Mouse (Mus musculus) left cerebral cortex, adult 2 months (tissue): ENCODE data around the gene Stra6. TPM values are rescaled to one million over a fixed set of nuclear protein-coding genes. Genes with fewer than 3 reads are reported as not detected.

Experiments
- DNase-seq, 2 experiments: peaks; one replicate each; pipeline ENCODE4 v3.0.0; 2021 to 2022; ENCODE audit warnings: low spot score in 2 of 2, mixed read lengths in 1 of 2; ENCODE audit errors: extremely low spot score in 1 of 2
- H3K27ac ChIP-seq: fragments of 200-600 bp; 2 replicates; pipeline ENCODE4 v1.8.1; 2022
- H3K4me3 ChIP-seq: fragments of 200-600 bp; 2 replicates; pipeline ENCODE4 v1.8.1; 2022
- CTCF ChIP-seq: fragments of 200-600 bp; IDR thresholded peaks from 2 replicates; pipeline ENCODE4 v1.8.1; 2022; ENCODE audit warnings: antibody characterized with exemption, mild to moderate bottlenecking, moderate library complexity
- intact Hi-C: fragments of 180-260 bp; cut with DNase I; formaldehyde crosslinking; loops from one replicate; pipeline ENCODE4 v1.15.1; 2025
- total RNA-seq, 2 experiments: library from RNA; stranded (reverse); gene quantifications; 2 replicates each; pipeline ENCODE4 v1.2.3; 2021

Gene Stra6
- total RNA-seq, 2 experiments from 2014 or later, result 8.0 to 8.5 TPM

DNA sequence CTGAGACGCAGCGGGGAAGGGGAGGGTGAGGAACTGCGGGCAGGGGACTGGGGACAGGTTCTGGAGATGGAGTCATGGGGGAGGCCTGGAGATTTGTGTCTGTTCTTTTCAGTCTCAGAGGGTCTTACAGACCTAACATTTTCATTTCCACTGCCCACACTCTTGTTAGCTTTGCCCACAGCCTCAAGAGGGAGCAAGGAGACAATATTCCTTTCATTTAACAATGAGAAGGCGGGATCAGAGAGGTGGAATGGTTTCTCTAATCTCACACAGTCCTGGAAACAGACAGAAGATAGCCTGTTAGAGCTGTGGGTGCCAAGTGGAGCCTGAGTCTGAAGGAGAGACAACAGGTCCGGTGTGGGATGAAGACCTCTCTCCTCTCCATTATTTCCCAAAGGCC is 11.7 kb upstream of the Stra6 start:
- TF ChIP-seq CTCF, result peak; percentile 50
- 0 out of 2 replicates have a peak overlapping the region, but pooled peaks have one; percentile 32 for H3K27ac ChIP-seq
- intact Hi-C loops, result no loop called here
- no peak overlapping the region for H3K4me3 ChIP-seq
- DNase-seq, result no peak

DNA sequence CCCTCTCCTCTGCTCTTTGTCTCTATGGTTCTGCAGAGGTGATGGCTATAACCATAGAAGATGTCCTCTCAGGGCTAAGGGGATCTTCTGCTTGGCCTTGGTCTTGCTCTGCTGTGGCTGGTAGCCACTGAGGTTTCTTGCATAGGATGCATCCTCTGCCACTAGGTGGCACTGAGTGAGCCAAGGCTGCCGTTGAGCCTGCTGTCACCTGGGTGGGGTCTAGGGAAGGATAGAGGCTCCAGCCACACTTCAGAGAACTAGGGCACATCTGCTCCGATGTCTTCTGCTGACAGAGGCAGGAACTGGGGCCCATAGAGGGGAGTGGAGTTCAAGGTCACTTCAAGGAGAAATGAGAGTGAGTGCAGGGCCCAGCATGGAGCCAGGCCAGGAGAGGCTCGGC is 10.5 kb upstream of the Stra6 start:
- peak; percentile 70 for DNase-seq
- Histone ChIP-seq H3K27ac (peak overlapping the region; percentile 60; the same call in 1 of the 2 replicates), H3K4me3 (no peak overlapping the region)
- intact Hi-C loops, result loop anchor here (1.0 kb wide), 1 partner anchor 151 kb away; the partner anchor contains the start of genes Islr and Islr2
- peak; percentile 87 for TF ChIP-seq CTCF

DNA sequence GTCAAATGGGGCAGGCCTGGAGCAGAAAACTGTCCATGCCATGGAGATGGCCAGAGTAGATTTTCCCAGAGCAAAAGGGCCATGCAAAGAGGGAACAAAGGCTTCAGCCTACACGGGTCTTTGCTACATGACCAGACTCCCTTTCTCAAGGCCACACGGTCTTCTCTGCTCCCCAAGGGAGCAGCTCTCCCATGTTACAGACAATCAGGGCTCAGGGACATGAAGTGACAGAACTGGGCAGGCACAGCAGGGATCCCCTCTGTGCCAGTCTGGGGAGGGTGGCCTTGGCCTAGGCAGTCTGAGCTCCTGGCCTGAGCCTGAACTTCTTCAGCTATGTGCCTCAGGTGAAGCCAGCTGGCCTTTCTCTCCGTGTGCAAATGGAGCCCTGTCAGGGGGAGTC is 10.0 kb upstream of the Stra6 start:
- Histone ChIP-seq H3K4me3 (no peak overlapping the region), H3K27ac (peak overlapping the region; percentile 60)
- no peak for TF ChIP-seq CTCF
- intact Hi-C loops, result loop anchor here (1.0 kb wide), 1 partner anchor 151 kb away; the partner anchor contains the start of genes Islr and Islr2
- no peak for DNase-seq

DNA sequence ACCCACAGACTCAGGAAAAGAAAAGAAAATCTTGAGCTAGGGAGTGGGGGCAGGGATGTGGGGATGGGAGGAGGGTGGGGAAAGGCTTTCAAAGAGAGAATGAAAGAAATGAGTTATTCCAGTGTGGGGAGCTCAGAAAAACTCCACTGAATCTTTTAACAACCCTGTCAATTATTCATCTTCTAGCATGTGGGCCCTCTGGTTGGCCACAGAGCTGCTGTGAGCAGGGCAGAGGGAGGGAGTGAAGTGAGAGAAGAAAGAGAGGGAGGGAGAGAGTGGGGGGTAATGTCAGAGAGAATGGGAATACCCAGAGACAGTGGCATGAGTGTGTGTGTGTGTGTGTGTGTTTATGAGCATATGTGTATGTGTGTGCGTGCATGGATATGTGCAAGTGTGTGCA is 9.6 kb upstream of the Stra6 start:
- intact Hi-C loops, result no loop called here
- Histone ChIP-seq H3K4me3 (no peak overlapping the region), H3K27ac (no peak overlapping the region; the same call in 1 of the 2 replicates)
- DNase-seq, result no peak
- TF ChIP-seq CTCF, result no peak

GRCm38 (mm10) chr9:58055666-58056065 is 7.9 kb upstream of the Stra6 start:
- intact Hi-C loops, result no loop called here
- no peak for TF ChIP-seq CTCF
- no peak overlapping the region for H3K4me3 ChIP-seq
- no peak for DNase-seq
- no peak overlapping the region for H3K27ac ChIP-seq

- H3K4me3 ChIP-seq, result no peak overlapping the region
- TF ChIP-seq CTCF, result no peak
- intact Hi-C loops, result no loop called here
- H3K27ac ChIP-seq, result no peak overlapping the region
- no peak for DNase-seq
Measured at GRCm38 (mm10) chr9:58059920-58060319, 3.7 kb upstream of the Stra6 start.

- DNase-seq, result no peak
- no peak overlapping the region for H3K4me3 ChIP-seq
- intact Hi-C loops, result no loop called here
- no peak for TF ChIP-seq CTCF
- no peak overlapping the region for H3K27ac ChIP-seq
Measured at GRCm38 (mm10) chr9:58060677-58061667, 2.6 kb upstream of the Stra6 start.

DNA sequence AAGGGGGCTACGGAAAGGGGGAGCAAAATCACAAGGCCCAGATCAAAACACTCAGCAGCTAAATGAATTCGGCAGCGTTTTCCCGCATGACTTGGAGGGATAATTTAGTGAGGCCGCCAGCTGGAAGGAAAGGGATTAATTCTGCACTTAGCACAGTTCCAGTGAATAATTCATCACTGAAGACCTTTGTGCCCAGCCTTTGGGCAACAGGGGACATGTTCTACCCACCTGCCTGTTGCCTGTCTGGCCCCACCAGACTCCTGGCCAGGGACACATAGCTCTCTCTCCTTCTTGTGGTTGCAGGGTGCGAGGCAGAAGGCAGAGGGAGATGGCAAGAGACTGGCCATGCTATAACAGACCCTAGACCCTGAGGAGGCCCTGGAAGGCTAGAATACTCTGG is 1.9 kb downstream of the Stra6 start:
- H3K27ac ChIP-seq, result peak overlapping the region; percentile 85

DNA sequence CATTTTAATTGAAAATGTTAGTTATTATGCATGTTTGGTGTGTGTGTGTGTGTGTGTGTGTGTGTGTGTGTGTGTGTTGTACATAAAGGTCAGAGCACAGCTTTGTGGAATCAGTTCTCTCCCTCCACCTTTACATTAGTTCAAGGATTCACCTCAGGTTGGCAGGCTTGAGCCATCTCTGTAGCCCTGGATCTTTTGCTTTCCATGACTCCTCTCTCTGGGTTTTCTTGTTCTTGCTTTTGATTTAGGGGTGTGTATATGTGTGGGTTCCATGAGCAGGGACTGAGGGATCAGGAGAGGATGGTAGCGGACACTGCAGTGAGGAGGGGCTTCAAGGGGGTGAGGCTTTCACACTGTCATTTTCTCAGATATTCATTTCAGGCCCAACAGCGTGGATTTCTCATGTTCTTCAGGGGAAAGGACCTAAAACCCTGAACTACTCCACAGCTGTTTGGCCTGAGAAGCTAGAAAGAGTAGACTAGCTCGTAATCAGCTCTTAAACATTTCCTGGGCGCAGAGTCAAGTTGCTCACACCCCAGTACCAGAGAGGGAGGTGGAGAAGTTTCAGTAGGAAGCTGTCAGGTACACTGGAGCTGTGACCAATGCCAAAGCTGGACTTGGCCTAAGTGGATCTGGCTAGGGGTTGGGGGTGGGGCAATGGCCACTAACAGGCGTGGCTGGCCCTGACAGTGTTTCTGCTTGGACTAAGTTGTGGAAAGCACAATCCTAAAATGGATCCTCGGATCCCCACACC is 2.6 kb downstream of the Stra6 start:
- no peak for DNase-seq
- H3K27ac ChIP-seq, result peak overlapping the region; percentile 85
- intact Hi-C loops, result loop anchor here (1.0 to 2.0 kb wide), 3 partner anchors 45 to 136 kb away; no protein-coding TSS in a partner anchor
- peak; percentile 35; the same call in 1 of the 2 replicates for TF ChIP-seq CTCF
- no peak overlapping the region for H3K4me3 ChIP-seq

More for the DNA sequence above, 1.9 kb downstream of the Stra6 start:
- TF ChIP-seq CTCF, result no peak
- no peak overlapping the region for H3K4me3 ChIP-seq
- DNase-seq, result no peak
- intact Hi-C loops, result no loop called here

GRCm38 (mm10) chr9:58066731-58067095 is 3.1 kb downstream of the Stra6 start:
- intact Hi-C loops, result loop anchor here (1.0 to 2.0 kb wide), 4 partner anchors 44 to 136 kb away; no protein-coding TSS in a partner anchor
- Histone ChIP-seq H3K4me3 (no peak overlapping the region), H3K27ac (peak overlapping the region; percentile 85)
- DNase-seq, result peak; percentile 68 to 72
- TF ChIP-seq CTCF, result no peak; the same call in 1 of the 2 replicates

- Histone ChIP-seq H3K4me3 (no peak overlapping the region), H3K27ac (peak overlapping the region; percentile 85)
- DNase-seq, result peak in 1 of 2 experiments; percentile 50
- intact Hi-C loops, result loop anchor here (1.0 to 2.0 kb wide), 2 partner anchors 43 to 132 kb away; no protein-coding TSS in a partner anchor
- TF ChIP-seq CTCF, result no peak
Measured at GRCm38 (mm10) chr9:58067546-58067945, 4.0 kb downstream of the Stra6 start.
